Mouse (Mus musculus): ENCODE results near the gene Fignl2. TPM values are rescaled to one million over a fixed set of nuclear protein-coding genes. Genes with fewer than 3 reads are reported as not detected.
"Not testable (repeated sequence)": the region's sequence is repeated elsewhere in the genome, so short reads cannot be mapped to it uniquely, and the experiment has no call there.

Gene Fignl2
- 0.13 and 0.17 TPM in 2 replicates for polyA plus RNA-seq (2015; fragmentation: Nextera tagmentation; extraction: Ambion mirVana)

- DNase-seq, result no peak
- Histone ChIP-seq H3K4me1 (replicated peaks) (peaks cover 37% of the 10 kb centered on the region), H3K27me3 (peaks cover 68% of the 10 kb centered on the region), H3K36me3 (no peaks in the 10 kb centered on the region), H3K27ac (peak within 1 kb of the TSS; percentile 80), H3K9me3 (replicated peaks) (no peaks in the 10 kb centered on the region), H3K4me2 (peak within 1 kb of the TSS; percentile 54), H3K4me3 (replicated peaks) (peak within 1 kb of the TSS; percentile 59), H3K9ac (peak within 1 kb of the TSS; percentile 64)
- peak; percentile 20 for ATAC-seq (ENCODE audit: low read depth)
- under 1% methylated on average over 61 of the region's 96 CpGs for WGBS (ENCODE audit: insufficient replicate concordance)
Observed at GRCm38 (mm10) chr15:101077813-101078730, at the start of gene Fignl2. TSS of gene Fignl2 (minus strand) at chr15:101078567.

- no peak overlapping the region for H3K4me3 ChIP-seq (replicated peaks)
- H3K4me2 ChIP-seq, result no peak overlapping the region
- peaks cover 66% of the 10 kb centered on the region for H3K27me3 ChIP-seq
- H3K4me1 ChIP-seq (replicated peaks), result peaks cover 4% of the 10 kb centered on the region; the same call in 1 of the 2 replicates
- ATAC-seq (ENCODE audit: low read depth) (no peak), DNase-seq (no peak)
- no peaks in the 10 kb centered on the region for H3K9me3 ChIP-seq (replicated peaks)
- 73% methylated on average over 12 of the region's 12 CpGs for WGBS (ENCODE audit: insufficient replicate concordance)
- no peak overlapping the region for H3K27ac ChIP-seq
- no peaks in the 10 kb centered on the region for H3K36me3 ChIP-seq
- H3K9ac ChIP-seq, result no peak overlapping the region
Observed at GRCm38 (mm10) chr15:101126876-101127544, 48.6 kb upstream of the Fignl2 start.

GRCm38 (mm10) chr15:101125561-101125960 lies 47.2 kb upstream of the Fignl2 start:
- WGBS (ENCODE audit: insufficient replicate concordance), result 64% methylated on average over 6 of the region's 6 CpGs
- DNase-seq (no peak), ATAC-seq (ENCODE audit: low read depth) (no peak)
- no peak overlapping the region for H3K27ac ChIP-seq
- H3K4me3 ChIP-seq (replicated peaks), result no peak overlapping the region
- H3K4me2 ChIP-seq, result no peak overlapping the region
- H3K36me3 ChIP-seq, result no peaks in the 10 kb centered on the region
- 0 out of 2 replicates have a peak, but pooled peaks cover 4% of the 10 kb centered on the region for H3K4me1 ChIP-seq (replicated peaks)
- H3K9ac ChIP-seq, result no peak overlapping the region
- H3K27me3 ChIP-seq, result peaks cover 52% of the 10 kb centered on the region
- H3K9me3 ChIP-seq (replicated peaks), result no peaks in the 10 kb centered on the region

GRCm38 (mm10) chr15:101123202-101123601 lies 44.8 kb upstream of the Fignl2 start:
- Histone ChIP-seq H3K27me3 (peaks cover 32% of the 10 kb centered on the region), H3K4me1 (replicated peaks) (no peaks in the 10 kb centered on the region; the same call in 1 of the 2 replicates), H3K9ac (no peak overlapping the region), H3K9me3 (replicated peaks) (no peaks in the 10 kb centered on the region), H3K4me3 (replicated peaks) (no peak overlapping the region), H3K27ac (no peak overlapping the region), H3K36me3 (no peaks in the 10 kb centered on the region), H3K4me2 (no peak overlapping the region)
- no peak for DNase-seq
- no peak for ATAC-seq (ENCODE audit: low read depth)
- 41% methylated on average over 4 of the region's 4 CpGs for WGBS (ENCODE audit: insufficient replicate concordance)

GRCm38 (mm10) chr15:101122290-101122589 lies 43.9 kb upstream of the Fignl2 start:
- ATAC-seq (ENCODE audit: low read depth) (no peak), DNase-seq (no peak)

GRCm38 (mm10) chr15:101121411-101122289 lies 43.3 kb upstream of the Fignl2 start:
- WGBS (ENCODE audit: insufficient replicate concordance), result 51% methylated on average over 9 of the region's 9 CpGs
- Histone ChIP-seq H3K4me1 (replicated peaks) (no peaks in the 10 kb centered on the region; the same call in 1 of the 2 replicates), H3K4me3 (replicated peaks) (no peak overlapping the region), H3K4me2 (no peak overlapping the region), H3K27me3 (peaks cover 16% of the 10 kb centered on the region; the same call in 1 of the 2 replicates), H3K27ac (no peak overlapping the region), H3K9ac (no peak overlapping the region), H3K9me3 (replicated peaks) (no peaks in the 10 kb centered on the region), H3K36me3 (no peaks in the 10 kb centered on the region)
- ATAC-seq (ENCODE audit: low read depth), result no peak
- no peak for DNase-seq

More at GRCm38 (mm10) chr15:101122290-101122589, 43.9 kb upstream of the Fignl2 start:
- no peaks in the 10 kb centered on the region for H3K9me3 ChIP-seq (replicated peaks)
- H3K27me3 ChIP-seq, result peaks cover 22% of the 10 kb centered on the region
- H3K4me3 ChIP-seq (replicated peaks), result no peak overlapping the region
- no peaks in the 10 kb centered on the region for H3K36me3 ChIP-seq
- no peak overlapping the region for H3K9ac ChIP-seq
- no peaks in the 10 kb centered on the region; the same call in 1 of the 2 replicates for H3K4me1 ChIP-seq (replicated peaks)
- no peak overlapping the region for H3K27ac ChIP-seq
- 25% methylated on average over 2 of the region's 2 CpGs for WGBS (ENCODE audit: insufficient replicate concordance)
- H3K4me2 ChIP-seq, result no peak overlapping the region

- Histone ChIP-seq H3K27me3 (0 out of 2 replicates have a peak, but pooled peaks cover 2% of the 10 kb centered on the region), H3K27ac (no peak overlapping the region), H3K9me3 (replicated peaks) (no peaks in the 10 kb centered on the region), H3K4me1 (replicated peaks) (no peaks in the 10 kb centered on the region; the same call in 1 of the 2 replicates), H3K4me2 (no peak overlapping the region), H3K36me3 (no peaks in the 10 kb centered on the region), H3K4me3 (replicated peaks) (no peak overlapping the region), H3K9ac (no peak overlapping the region)
- 49% methylated on average over 14 of the region's 14 CpGs for WGBS (ENCODE audit: insufficient replicate concordance)
- ATAC-seq (ENCODE audit: low read depth) (no peak), DNase-seq (no peak)
Observed at GRCm38 (mm10) chr15:101118399-101119125, 40.2 kb upstream of the Fignl2 start.

GRCm38 (mm10) chr15:101115511-101116110 lies 37.2 kb upstream of the Fignl2 start, which contains the start of gene Ankrd33:
TSS of gene Ankrd33 (plus strand) at chr15:101115755.
- Histone ChIP-seq H3K4me1 (replicated peaks) (no peaks in the 10 kb centered on the region; the same call in 1 of the 2 replicates), H3K4me2 (no peak within 1 kb of the TSS), H3K4me3 (replicated peaks) (no peak within 1 kb of the TSS), H3K27me3 (peaks cover 6% of the 10 kb centered on the region; the same call in 1 of the 2 replicates), H3K27ac (no peak within 1 kb of the TSS), H3K36me3 (no peaks in the 10 kb centered on the region), H3K9me3 (replicated peaks) (no peaks in the 10 kb centered on the region), H3K9ac (no peak within 1 kb of the TSS)
- no peak for ATAC-seq (ENCODE audit: low read depth)
- WGBS (ENCODE audit: insufficient replicate concordance), result 59% methylated on average over 5 of the region's 5 CpGs
- no peak for DNase-seq

- WGBS (ENCODE audit: insufficient replicate concordance), result 58% methylated on average over 2 of the region's 2 CpGs
- not testable (repeated sequence) for H3K4me3 ChIP-seq (replicated peaks); H3K4me1 ChIP-seq (replicated peaks); H3K27me3 ChIP-seq; H3K36me3 ChIP-seq; H3K4me2 ChIP-seq; ATAC-seq (ENCODE audit: low read depth); H3K9ac ChIP-seq; H3K9me3 ChIP-seq (replicated peaks); DNase-seq; H3K27ac ChIP-seq
Observed at GRCm38 (mm10) chr15:101113778-101114177, 35.4 kb upstream of the Fignl2 start.

GRCm38 (mm10) chr15:101113176-101113575 lies 34.8 kb upstream of the Fignl2 start:
- DNase-seq (no peak), ATAC-seq (ENCODE audit: low read depth) (no peak)
- no peak overlapping the region for H3K4me3 ChIP-seq (replicated peaks)
- no peaks in the 10 kb centered on the region for H3K9me3 ChIP-seq (replicated peaks)
- no peak overlapping the region for H3K4me2 ChIP-seq
- H3K36me3 ChIP-seq, result no peaks in the 10 kb centered on the region
- H3K9ac ChIP-seq, result no peak overlapping the region
- WGBS (ENCODE audit: insufficient replicate concordance), result 19% methylated on average over 8 of the region's 8 CpGs
- H3K4me1 ChIP-seq (replicated peaks), result no peaks in the 10 kb centered on the region
- H3K27me3 ChIP-seq, result peaks cover 3% of the 10 kb centered on the region; the same call in 1 of the 2 replicates
- no peak overlapping the region for H3K27ac ChIP-seq

All from liver, embryonic 13.5 days (tissue).